Mouse (Mus musculus) lung, postnatal 10 days (tissue): ENCODE results near the gene Snx33.
"Not testable (repeated sequence)": the region's sequence is repeated elsewhere in the genome, so short reads cannot be mapped to it uniquely, and the experiment has no call there.

Experiments
- DNase-seq: peaks from one replicate; pipeline ENCODE4 v3.0.0; 2021

Gene Snx33

GRCm38 (mm10) chr9:56928041-56928811 is at the start of gene Snx33:
Gene Snx33, minus strand, starts transcription at chr9:56928371.
- DNase-seq: peak; percentile 97

DNA sequence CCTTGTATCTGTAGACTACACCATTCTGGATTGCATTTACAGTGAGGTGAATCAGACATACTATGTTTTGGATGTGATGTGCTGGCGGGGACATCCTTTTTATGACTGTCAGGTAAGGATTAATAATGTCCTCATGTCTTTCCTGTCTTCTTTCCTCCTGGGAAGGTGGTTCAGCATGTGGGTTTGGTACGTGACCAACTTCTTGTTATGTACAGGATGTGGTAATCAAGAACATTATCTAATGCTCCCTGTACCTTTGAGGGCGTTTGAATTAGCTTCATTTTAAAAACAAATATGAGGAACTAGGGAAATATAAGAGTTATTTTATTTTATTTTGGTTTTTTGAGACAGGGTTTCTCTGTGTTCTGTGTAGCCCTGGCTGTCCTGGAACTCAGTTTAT is 47.0 kb upstream of the Snx33 start:
- DNase-seq: no peak

GRCm38 (mm10) chr9:56973960-56974524 is 45.9 kb upstream of the Snx33 start:
- DNase-seq: no peak

DNA sequence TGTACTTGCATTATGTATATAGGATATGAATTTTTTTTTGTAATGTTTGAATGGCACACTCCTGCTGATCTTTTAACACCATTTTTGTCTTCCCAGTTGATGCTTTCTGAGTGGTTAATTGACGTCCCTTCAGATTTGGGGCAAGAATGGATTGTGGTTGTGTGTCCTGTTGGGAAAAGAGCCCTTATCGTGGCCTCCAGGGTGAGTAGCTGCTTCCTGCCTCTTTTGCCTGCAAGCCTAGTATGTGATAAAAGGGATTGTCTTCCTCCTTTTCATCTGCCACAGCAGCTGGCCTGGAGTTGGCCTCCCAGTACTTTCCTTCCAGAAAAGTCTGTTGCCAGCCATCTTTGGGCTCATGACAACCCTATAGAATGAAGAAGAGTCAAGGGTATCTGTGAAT is 42.0 kb upstream of the Snx33 start:
- no peak for DNase-seq

- DNase-seq: no peak
Observed at GRCm38 (mm10) chr9:56961591-56961990, 33.4 kb upstream of the Snx33 start.

DNA sequence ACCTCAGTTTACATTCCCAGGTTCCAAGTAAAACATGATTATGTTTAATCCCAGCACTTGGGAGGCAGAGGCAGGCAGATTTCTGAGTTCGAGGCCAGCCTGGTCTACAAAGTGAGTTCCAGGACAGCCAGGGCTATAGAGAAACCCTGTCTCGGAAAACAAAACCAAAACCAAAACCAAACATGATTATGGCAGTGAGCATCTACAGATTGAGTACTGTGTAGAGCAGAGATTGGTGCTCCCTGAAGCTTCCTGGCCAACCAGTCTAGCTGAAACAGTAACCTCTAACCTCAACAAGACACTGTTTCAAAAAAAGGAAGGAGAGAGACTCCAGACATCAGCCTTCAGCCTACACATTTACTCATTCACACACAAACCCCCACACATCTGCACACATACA is 30.5 kb upstream of the Snx33 start:
- DNase-seq: no peak

DNA sequence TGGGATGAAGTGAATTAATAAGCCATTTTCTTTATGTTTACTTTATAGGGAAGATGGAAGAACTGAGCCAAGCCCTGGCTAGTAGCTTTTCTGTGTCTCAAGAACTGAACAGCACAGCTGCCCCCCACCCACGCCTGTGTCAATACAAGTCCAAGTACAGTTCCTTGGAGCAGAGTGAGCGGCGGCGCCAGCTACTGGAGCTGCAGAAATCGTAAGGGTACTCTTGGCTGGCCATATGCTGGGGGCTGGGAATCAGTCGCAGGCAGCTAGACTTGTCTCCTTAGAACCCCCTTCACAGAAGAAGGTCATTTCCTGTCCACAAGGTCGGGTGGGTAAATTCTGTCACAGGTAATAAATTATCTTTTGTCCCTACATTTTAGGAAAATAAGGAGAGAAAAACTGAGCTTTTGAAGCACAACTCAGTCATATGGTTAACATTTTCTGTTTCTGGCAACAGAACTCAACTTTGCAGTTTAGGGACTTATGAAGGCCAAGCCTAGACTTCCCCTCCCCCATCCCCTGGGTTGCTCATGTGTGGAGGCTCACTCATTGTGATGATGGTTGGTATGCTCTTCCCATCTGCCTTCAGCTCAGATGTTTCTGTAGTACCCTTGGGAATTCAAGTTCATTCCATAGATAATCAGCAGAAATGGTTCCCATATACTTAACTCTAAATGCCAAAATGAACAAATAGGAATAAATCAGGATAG is 28.9 kb upstream of the Snx33 start:
- peak; percentile 50 for DNase-seq

- peak; percentile 10 for DNase-seq
Observed at GRCm38 (mm10) chr9:56953562-56953961, 25.4 kb upstream of the Snx33 start.

DNA sequence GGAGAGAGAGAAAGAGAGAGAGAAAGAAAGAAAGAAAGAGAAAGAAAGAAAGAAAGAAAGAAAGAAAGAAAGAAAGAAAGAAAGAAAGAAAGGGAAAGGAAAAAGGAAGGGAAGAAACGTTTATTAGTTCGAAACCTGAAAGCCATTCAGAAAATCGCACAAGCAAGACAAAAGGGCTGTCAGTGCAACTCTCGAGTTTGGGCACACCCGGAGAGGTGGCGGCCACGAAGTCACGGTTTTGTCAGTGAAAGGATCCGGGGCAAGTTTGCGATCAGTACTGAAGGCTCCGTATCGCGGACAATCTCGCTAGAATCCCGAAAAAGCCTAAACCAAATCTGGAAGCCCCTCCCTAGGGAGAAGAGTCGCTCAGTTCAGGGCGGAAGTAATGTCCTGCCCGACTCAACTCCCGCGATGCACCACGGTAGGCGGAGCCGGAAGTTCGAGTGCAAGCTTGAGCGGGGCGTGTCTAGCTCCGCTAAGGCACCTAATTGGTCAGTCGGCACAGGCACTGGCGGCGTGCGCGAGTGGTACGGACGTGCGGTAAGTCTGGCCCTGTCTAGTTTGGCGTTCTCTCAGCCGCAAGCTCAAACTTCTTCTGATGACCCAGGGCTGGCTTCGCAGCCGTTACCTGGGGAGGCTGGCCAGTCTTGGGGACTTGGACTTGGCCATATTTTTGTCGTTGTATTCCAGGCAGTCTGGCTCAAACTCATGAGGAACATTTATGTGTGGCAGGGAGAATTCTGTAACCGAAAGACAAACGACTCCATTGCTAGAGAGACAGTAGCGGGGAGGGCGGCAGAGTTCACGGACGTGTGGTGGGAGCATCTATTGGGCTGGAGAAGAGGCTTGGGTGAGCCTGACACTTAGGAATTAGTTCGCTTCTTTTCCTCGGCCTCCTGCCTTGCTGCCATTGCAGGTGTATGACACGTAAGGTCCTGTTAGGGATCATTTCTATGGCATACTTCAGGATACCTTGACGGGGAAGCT is 22.5 kb upstream of the Snx33 start, which contains the start of gene Snupn:
Snupn (plus strand) TSS at position 465 of the 987 bp plus-strand sequence.
- DNase-seq: peak; percentile 99

DNA sequence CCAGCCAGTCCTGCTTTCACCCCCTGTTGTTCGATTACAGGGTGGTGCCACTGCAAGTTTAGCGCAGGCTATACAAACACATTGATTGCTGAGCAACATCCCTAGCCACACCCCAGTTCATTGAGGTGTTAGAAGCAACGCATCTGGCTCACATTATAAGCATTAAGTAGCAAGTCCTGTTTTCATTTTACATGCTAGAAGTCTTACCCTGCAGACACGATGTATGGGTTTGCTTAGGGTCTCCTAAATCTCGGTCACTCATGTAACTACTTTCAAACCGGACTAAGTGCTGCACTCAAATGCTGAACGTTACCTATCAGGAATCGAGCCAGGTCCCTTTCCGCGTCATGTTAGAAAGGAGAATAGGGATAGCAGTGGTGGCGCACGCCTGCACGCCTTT is 21.6 kb upstream of the Snx33 start:
- peak; percentile 9 for DNase-seq

GRCm38 (mm10) chr9:56948699-56949098 is 20.5 kb upstream of the Snx33 start:
- not testable (repeated sequence) for DNase-seq

DNA sequence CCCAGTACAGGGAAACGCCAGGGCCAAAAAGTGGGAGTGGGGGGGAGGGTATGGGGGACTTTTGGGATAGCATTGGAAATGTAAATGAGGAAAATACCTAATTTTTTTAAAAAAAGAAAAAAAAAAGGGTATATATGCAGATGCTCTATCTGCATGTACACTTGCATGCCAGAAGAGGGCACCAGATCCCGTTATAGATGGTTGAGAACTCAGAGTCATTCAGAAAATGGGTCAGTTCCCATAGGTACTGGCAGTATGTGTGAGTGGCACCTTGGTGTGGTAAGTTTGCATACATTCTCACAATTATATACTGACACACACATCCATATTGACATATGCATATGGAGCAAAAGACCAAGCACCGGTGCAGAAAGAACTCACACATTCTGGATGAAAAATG is 19.3 kb upstream of the Snx33 start:
- peak; percentile 70 for DNase-seq

- DNase-seq: peak; percentile 49
Observed at GRCm38 (mm10) chr9:56938374-56938773, 10.2 kb upstream of the Snx33 start.

DNA sequence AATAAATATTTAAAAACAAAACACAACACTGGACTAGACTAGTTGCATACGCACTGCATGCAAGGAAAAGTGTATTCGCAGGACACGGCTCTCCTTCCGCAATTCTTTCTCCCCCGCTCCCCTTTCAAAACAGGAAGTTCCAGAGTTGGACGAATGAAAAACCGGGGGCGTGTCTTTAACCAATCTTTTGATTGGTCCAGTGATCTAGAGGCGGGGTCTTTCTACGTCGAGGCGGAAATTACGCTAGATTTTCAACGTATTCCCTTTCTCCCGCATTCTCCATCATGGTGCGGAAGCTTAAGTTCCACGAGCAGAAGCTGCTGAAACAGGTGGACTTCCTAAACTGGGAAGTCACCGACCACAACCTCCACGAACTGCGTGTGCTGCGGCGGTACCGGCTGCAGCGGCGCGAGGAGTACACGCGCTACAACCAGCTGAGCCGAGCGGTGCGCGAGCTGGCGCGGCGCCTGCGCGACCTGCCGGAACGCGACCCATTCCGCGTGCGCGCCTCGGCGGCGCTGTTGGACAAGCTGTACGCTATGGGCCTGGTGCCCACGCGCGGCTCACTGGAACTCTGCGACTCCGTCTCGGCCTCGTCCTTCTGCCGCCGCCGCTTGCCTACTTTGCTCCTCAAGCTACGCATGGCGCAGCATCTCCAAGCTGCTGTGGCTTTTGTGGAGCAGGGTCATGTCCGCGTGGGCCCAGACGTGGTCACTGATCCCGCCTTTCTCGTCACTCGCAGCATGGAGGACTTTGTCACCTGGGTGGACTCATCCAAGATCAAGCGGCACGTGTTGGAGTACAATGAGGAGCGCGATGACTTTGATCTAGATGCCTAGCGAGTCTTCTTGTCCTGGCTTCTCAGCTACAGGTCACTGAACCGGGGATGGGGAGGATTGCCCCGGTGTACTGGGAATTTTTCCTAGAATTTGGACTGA is 9.3 kb upstream of the Snx33 start, which contains the start of gene Imp3:
Imp3 (plus strand) TSS at position 253 of the 938 bp plus-strand sequence.
- DNase-seq: peak; percentile 97

DNA sequence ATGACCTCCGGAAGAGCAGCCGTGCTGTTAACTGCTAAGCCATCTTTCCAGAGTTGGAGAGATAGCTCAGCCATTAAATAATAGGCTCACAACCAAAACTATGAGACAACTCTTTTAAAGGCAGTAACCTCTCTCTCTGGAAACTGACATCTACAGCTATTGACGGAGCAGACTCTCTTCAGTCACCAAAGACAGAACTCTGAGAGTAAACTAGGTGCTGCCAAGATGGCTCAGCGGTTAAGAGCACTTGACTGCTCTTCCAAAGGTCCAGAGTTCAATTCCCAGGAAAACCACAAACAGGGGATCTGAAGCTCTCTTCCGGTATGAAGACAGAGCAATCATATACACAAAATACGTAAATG is 8.7 kb upstream of the Snx33 start:
- peak; percentile 30 for DNase-seq

DNA sequence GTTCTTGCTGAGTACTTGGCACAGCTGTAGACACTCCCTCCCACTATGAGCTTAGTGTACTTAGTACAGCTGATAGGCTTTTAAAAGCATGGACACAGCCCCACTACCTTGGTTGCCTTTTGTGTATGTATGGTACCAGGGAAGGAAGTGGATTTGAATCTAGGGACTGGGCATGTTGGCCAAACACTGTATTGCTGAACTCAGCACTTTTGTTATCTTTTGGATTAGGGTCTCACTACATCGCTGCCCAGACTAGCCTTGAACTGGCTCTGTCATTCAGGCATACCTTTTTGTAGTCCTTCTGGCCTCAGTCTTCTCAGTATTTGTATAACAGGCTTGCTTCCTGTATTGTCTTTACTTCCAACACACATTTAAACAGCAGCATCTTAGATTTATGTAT is 2.4 kb upstream of the Snx33 start:
- no peak for DNase-seq

DNA sequence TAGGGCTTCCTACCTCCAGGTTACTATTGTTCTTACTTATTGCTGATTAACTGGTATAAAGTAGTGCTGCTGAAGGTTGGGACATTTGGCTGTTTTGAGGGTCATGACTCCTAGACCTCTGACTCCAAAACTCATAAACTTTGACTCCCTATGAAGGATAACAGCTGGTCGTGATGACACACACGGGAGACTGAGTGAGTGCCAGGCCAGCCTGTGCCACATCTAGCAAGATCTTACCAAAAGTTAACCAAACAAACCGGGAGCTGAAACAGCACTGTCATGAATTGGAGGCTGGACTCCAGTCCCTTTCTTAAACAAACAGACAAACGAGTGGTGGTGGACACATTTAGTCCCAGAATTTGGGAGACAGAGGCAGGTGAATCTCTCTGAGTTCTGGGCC is 1.3 kb upstream of the Snx33 start:
- DNase-seq: no peak

DNA sequence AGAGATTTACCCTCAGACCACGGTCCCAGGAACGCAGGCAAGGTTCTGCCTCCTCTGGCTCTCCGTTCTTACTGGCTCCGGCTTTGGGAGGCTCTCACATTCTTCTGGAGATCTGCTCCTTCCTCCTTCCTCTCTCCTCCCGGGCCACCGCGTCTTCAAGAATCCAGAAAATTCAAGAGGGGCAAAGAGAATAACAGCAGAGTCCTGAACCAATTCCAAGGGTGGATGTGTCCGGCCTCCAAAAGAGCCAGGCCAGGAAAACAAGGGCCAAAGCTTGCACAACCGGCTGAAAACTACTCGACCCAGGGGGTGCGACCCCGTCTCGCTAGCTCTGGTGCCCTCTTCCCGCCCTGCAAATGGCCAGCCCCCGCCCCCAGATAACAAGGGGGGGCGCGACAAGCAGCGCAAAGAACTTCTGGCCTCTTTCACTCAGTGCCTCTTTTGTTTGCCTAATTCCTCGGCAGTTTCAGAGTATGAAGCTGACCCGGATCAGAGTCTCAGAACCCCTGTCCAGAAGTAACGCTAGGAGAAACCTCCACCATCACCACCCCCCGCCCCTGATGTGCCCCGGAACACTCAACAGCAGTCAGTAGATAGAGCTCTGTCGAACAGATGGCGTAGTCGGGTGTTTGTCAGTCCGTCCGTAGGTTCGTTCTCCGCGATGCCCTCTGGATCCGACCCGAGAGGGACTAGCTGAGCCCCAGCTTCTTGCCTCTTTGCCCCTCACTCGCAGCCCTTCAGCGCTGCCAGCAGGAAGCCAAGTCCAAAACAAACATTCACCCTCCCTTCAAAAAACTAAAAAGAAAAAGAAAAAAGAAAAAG is 769 bp downstream of the Snx33 start:
- DNase-seq: peak; percentile 74

GRCm38 (mm10) chr9:56926387-56926786 is 1.8 kb downstream of the Snx33 start:
- DNase-seq: no peak

DNA sequence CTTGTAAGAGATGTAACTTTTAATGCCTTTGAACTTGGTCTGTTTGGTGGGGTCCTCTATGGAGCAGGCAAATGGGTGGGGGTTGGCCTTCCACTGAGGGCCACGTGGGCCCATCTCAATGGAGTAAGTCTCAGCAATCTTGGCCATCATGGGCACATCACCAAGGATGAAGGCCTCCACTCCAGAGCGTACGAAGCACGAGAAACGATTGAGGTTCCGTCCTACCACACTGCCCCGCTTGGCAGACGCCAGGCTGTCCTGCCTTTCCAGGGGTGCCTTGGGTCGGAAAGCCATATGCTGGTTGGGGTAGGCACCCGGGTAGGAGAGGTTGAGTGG is 2.2 kb downstream of the Snx33 start:
- DNase-seq: no peak
